Mouse (Mus musculus) kidney, adult 2 months (tissue): Measurements from ENCODE around the gene Optc.

Source experiments
- CTCF ChIP-seq: fragments of 200-500 bp; conservative IDR thresholded peaks from 2 replicates; pipeline ENCODE4 v1.5.1; 2011; ENCODE audit warnings: low read depth, mild to moderate bottlenecking, control low read depth, low read length, moderate library complexity, mixed read lengths; ENCODE audit not compliant: insufficient read depth, insufficient read length
- POLR2A ChIP-seq: fragments of 200-500 bp; IDR thresholded peaks from one replicate; pipeline ENCODE4 v1.6.1; 2011; ENCODE audit warnings: low read depth, low read length, control low read depth

- no peak for TF ChIP-seq CTCF
- TF ChIP-seq POLR2A: no peak
These were observed 23.1 kb downstream of the Optc start for GRCm38 (mm10) chr1:133884746-133885145.
